In the genomic region with DNA sequence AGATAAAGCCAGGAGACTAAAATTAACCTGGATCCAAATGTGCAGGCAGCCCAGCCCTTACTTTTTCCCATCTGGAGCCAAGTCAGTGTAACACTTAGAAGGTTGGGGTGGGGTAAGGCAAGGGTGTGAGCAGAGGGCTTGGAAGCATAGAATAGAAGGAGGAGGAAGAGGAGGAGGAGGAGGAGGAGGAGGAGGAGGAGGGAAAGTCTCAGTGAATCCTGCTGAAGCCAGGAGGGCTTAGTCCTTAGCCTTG, we compare ENCODE assay signal across 12 mouse cellular contexts. TPM values are rescaled to one million over a fixed set of nuclear protein-coding genes. Genes with fewer than 3 reads are reported as not detected.
DNase-seq lines count a peak whose midpoint lies in the region; ATAC-seq and TF ChIP-seq lines count a peak whose summit lies in the region.
"Had no signal": no experiment of that assay in that cellular context is flagged by ENCODE, and none has a peak within 500 bp of the region (broad histone marks: within the 10 kb centered on the region; RNA-seq: fewer than 3 reads in every experiment).

No protein-coding gene starts in this region.

- no peak for DNase-seq in heart, postnatal 25 days (ENCODE audit: low spot score)
- no peak for DNase-seq in midbrain, embryonic 11.5 days (ENCODE audit: low spot score, missing footprints)
- DNase-seq in left cerebral cortex, adult 2 months (ENCODE audit: extremely low spot score in 1 of 2, low spot score in 2 of 2): no peak
- no peak for DNase-seq in embryo, embryonic 11 days
- DNase-seq: right cerebral cortex, postnatal 4 days had no signal

- H3K4me3 ChIP-seq in heart, embryonic 11.5 days (ENCODE audit: low read depth, low read length): 0 out of 2 replicates have a peak overlapping the region, but pooled peaks have one; percentile 2
- H3K4me3 ChIP-seq in midbrain, embryonic 11.5 days (ENCODE audit: low read depth, low read length): no peak overlapping the region
- no peak overlapping the region for H3K4me3 ChIP-seq in midbrain, embryonic 16.5 days (ENCODE audit: low read depth, low read length)
- 0 out of 4 replicates have a peak overlapping the region, but pooled peaks of 1 of the 2 experiments have one; percentile 1 for H3K4me3 ChIP-seq in heart, embryonic 14.5 days (ENCODE audit: control insufficient read depth in 1 of 2, insufficient read depth in 1 of 2, low read depth in 1 of 2, low read length in 2 of 2)
- H3K4me3 ChIP-seq in liver, embryonic 15.5 days (replicated peaks): no peak overlapping the region
- H3K4me3 ChIP-seq in left cerebral cortex, adult 2 months: no peak overlapping the region
- H3K4me3 ChIP-seq: hindbrain, embryonic 15.5 days; limb, embryonic 15.5 days; megakaryocyte, embryonic 14.5 days had no signal

- peak overlapping the region; percentile 39 for H3K9ac ChIP-seq in heart, embryonic 11.5 days (ENCODE audit: low read depth, low read length)
- H3K9ac ChIP-seq in midbrain, embryonic 11.5 days (ENCODE audit: low read length): peak overlapping the region; percentile 47
- no peak overlapping the region for H3K9ac ChIP-seq in midbrain, embryonic 16.5 days (ENCODE audit: low read depth, low read length)
- H3K9ac ChIP-seq in heart, embryonic 14.5 days (ENCODE audit: low read length): peak overlapping the region; percentile 76
- no peak overlapping the region for H3K9ac ChIP-seq in liver, embryonic 15.5 days
- H3K9ac ChIP-seq: hindbrain, embryonic 15.5 days; limb, embryonic 15.5 days had no signal

- H3K9me3 ChIP-seq in heart, embryonic 11.5 days (replicated peaks; ENCODE audit: control insufficient read depth, low read length): no peaks in the 10 kb centered on the region
- no peaks in the 10 kb centered on the region for H3K9me3 ChIP-seq in midbrain, embryonic 11.5 days (ENCODE audit: control insufficient read depth, low read length)
- H3K9me3 ChIP-seq in midbrain, embryonic 16.5 days (replicated peaks; ENCODE audit: control insufficient read depth, low read length, poor library complexity, severe bottlenecking): no peaks in the 10 kb centered on the region
- H3K9me3 ChIP-seq in heart, embryonic 14.5 days (ENCODE audit: control insufficient read depth, low read length): no peaks in the 10 kb centered on the region
- no peaks in the 10 kb centered on the region for H3K9me3 ChIP-seq in liver, embryonic 15.5 days (replicated peaks)
- H3K9me3 ChIP-seq: hindbrain, embryonic 15.5 days; limb, embryonic 15.5 days; megakaryocyte, embryonic 14.5 days had no signal

- no peaks in the 10 kb centered on the region for H3K27me3 ChIP-seq in heart, embryonic 11.5 days (ENCODE audit: control insufficient read depth, insufficient read depth, low read length)
- no peaks in the 10 kb centered on the region; the same call in 1 of the 2 replicates for H3K27me3 ChIP-seq in midbrain, embryonic 11.5 days (ENCODE audit: control insufficient read depth, insufficient read depth, low read length)
- H3K27me3 ChIP-seq in midbrain, embryonic 16.5 days (ENCODE audit: control insufficient read depth, insufficient read depth, low read depth, low read length): peaks cover 9% of the 10 kb centered on the region; the same call in 1 of the 2 replicates
- H3K27me3 ChIP-seq in heart, embryonic 14.5 days (ENCODE audit: control insufficient read depth, insufficient read depth, low read length): no peaks in the 10 kb centered on the region
- H3K27me3 ChIP-seq in liver, embryonic 15.5 days: peaks cover 71% of the 10 kb centered on the region

- TF ChIP-seq CTCF in left cerebral cortex, adult 2 months (IDR thresholded peaks at IDR 0.05): no peak

- intact Hi-C loops in heart, postnatal 25 days (cut with DNase I): no loop called here
- intact Hi-C loops in left cerebral cortex, adult 2 months (cut with DNase I): no loop called here

- 0 out of 2 replicates have a peak overlapping the region, but pooled peaks have one; percentile 41 for H3K27ac ChIP-seq in heart, embryonic 11.5 days (ENCODE audit: low read depth, low read length)
- H3K27ac ChIP-seq in midbrain, embryonic 11.5 days (ENCODE audit: low read depth, low read length): no peak overlapping the region
- H3K27ac ChIP-seq in midbrain, embryonic 16.5 days (ENCODE audit: low read length): no peak overlapping the region
- peak overlapping the region; percentile 48 to 54; a peak in 3 of 4 replicates for H3K27ac ChIP-seq in heart, embryonic 14.5 days (replicated peaks in 1 of 2; ENCODE audit: control insufficient read depth in 1 of 2, insufficient read depth in 1 of 2, low read depth in 2 of 2, low read length in 2 of 2)
- H3K27ac ChIP-seq in liver, embryonic 15.5 days (replicated peaks): peak overlapping the region; percentile 6; the same call in 1 of the 2 replicates
- H3K27ac ChIP-seq in left cerebral cortex, adult 2 months: no peak overlapping the region; the same call in 1 of the 2 replicates
- H3K27ac ChIP-seq: hindbrain, embryonic 15.5 days; limb, embryonic 15.5 days had no signal

- peak overlapping the region; percentile 90 for H3K4me2 ChIP-seq in heart, embryonic 11.5 days
- no peak overlapping the region for H3K4me2 ChIP-seq in midbrain, embryonic 11.5 days
- no peak overlapping the region for H3K4me2 ChIP-seq in midbrain, embryonic 16.5 days (ENCODE audit: low read length)
- H3K4me2 ChIP-seq in heart, embryonic 14.5 days (ENCODE audit: low read length): peak overlapping the region; percentile 93
- H3K4me2 ChIP-seq in liver, embryonic 15.5 days: no peak overlapping the region
- H3K4me2 ChIP-seq: hindbrain, embryonic 15.5 days; limb, embryonic 15.5 days had no signal

- H3K4me1 ChIP-seq in heart, embryonic 11.5 days (ENCODE audit: control insufficient read depth, insufficient read depth, low read length): peaks cover 35% of the 10 kb centered on the region
- peaks cover 28% of the 10 kb centered on the region for H3K4me1 ChIP-seq in midbrain, embryonic 11.5 days (ENCODE audit: control insufficient read depth, insufficient read depth, low read length)
- H3K4me1 ChIP-seq in midbrain, embryonic 16.5 days (ENCODE audit: control insufficient read depth, insufficient read depth, low read length): peaks cover 17% of the 10 kb centered on the region
- H3K4me1 ChIP-seq in heart, embryonic 14.5 days (ENCODE audit: control insufficient read depth in 2 of 2, insufficient read depth in 2 of 2, low read length in 2 of 2): peaks cover 18 to 45% of the 10 kb centered on the region in 2 experiments
- peaks cover 27% of the 10 kb centered on the region for H3K4me1 ChIP-seq in liver, embryonic 15.5 days (replicated peaks)

- no peaks in the 10 kb centered on the region for H3K36me3 ChIP-seq in heart, embryonic 11.5 days (ENCODE audit: control insufficient read depth, insufficient read depth, low read length)
- H3K36me3 ChIP-seq in midbrain, embryonic 11.5 days (ENCODE audit: control insufficient read depth, insufficient read depth, low read length): no peaks in the 10 kb centered on the region
- no peaks in the 10 kb centered on the region; the same call in 1 of the 2 replicates for H3K36me3 ChIP-seq in midbrain, embryonic 16.5 days (ENCODE audit: control insufficient read depth, insufficient read depth, low read length)
- H3K36me3 ChIP-seq in heart, embryonic 14.5 days (ENCODE audit: control insufficient read depth, insufficient read depth, low read length): peaks cover 16% of the 10 kb centered on the region
- 0 out of 2 replicates have a peak, but pooled peaks cover 5% of the 10 kb centered on the region for H3K36me3 ChIP-seq in liver, embryonic 15.5 days (replicated peaks)

- no peak for ATAC-seq in heart, embryonic 11.5 days (replicated peaks; ENCODE audit: insufficient number of reproducible peaks, low FRiP score, low TSS enrichment)
- no peak for ATAC-seq in midbrain, embryonic 11.5 days (ENCODE audit: low FRiP score)
- no peak for ATAC-seq in midbrain, embryonic 16.5 days
- no peak for ATAC-seq in heart, embryonic 14.5 days (ENCODE audit: insufficient number of reproducible peaks, insufficient read depth, low FRiP score, low read depth)
- no peak for ATAC-seq in liver, embryonic 15.5 days (ENCODE audit: insufficient read depth)

RNA-seq across cellular contexts. Expression of a gene that starts 2.2 kb away (rescaled TPM):
- polyA plus RNA-seq in heart, embryonic 11.5 days (2014; fragmentation: Nextera tagmentation; extraction: Ambion mirVana): 39.0 and 39.1 TPM in 2 replicates
- 100 to 1,000 TPM; 171 to 175 TPM for total RNA-seq in heart, postnatal 25 days (2021)
- 32.1 and 33.4 TPM in 2 replicates for polyA plus RNA-seq in midbrain, embryonic 11.5 days (2014; fragmentation: Nextera tagmentation; extraction: Ambion mirVana)
- 7.6 and 9.2 TPM in 2 replicates for polyA plus RNA-seq in midbrain, embryonic 16.5 days (2015; fragmentation: Nextera tagmentation; extraction: Ambion mirVana)
- polyA plus RNA-seq in heart, embryonic 14.5 days (2014; fragmentation: Nextera tagmentation; extraction: Ambion mirVana): 45.5 and 49.7 TPM in 2 replicates
- 11.8 and 15.6 TPM in 2 replicates for polyA plus RNA-seq in liver, embryonic 15.5 days (2015; fragmentation: Nextera tagmentation; extraction: Ambion mirVana)
- total RNA-seq in left cerebral cortex, adult 2 months (2021): 1 to 10 TPM; 6.8 to 8.2 TPM

RNA-seq across cellular contexts. Expression of a gene that starts 8.5 kb away (rescaled TPM):
- polyA plus RNA-seq in heart, embryonic 11.5 days (2014; fragmentation: Nextera tagmentation; extraction: Ambion mirVana): 25.9 and 42.4 TPM in 2 replicates
- total RNA-seq in heart, postnatal 25 days (2021): 100 to 1,000 TPM; 110 to 120 TPM
- 32.5 and 34.3 TPM in 2 replicates for polyA plus RNA-seq in midbrain, embryonic 11.5 days (2014; fragmentation: Nextera tagmentation; extraction: Ambion mirVana)
- polyA plus RNA-seq in midbrain, embryonic 16.5 days (2015; fragmentation: Nextera tagmentation; extraction: Ambion mirVana): 27.1 and 35.1 TPM in 2 replicates
- 38.4 and 48.0 TPM in 2 replicates for polyA plus RNA-seq in heart, embryonic 14.5 days (2014; fragmentation: Nextera tagmentation; extraction: Ambion mirVana)
- polyA plus RNA-seq in liver, embryonic 15.5 days (2015; fragmentation: Nextera tagmentation; extraction: Ambion mirVana): 11.8 and 13.3 TPM in 2 replicates
- total RNA-seq in left cerebral cortex, adult 2 months (2021): 10 to 100 TPM; 68.2 to 72.9 TPM

RNA-seq across cellular contexts. Expression of a gene that starts 10.5 kb away (rescaled TPM):
- polyA plus RNA-seq in heart, embryonic 11.5 days (2014; fragmentation: Nextera tagmentation; extraction: Ambion mirVana): 29.3 and 29.5 TPM in 2 replicates
- total RNA-seq in heart, postnatal 25 days (2021): 10 to 100 TPM in 1 of 2 experiments, 1 to 10 TPM in 1; 7.2 to 13.9 TPM
- polyA plus RNA-seq in midbrain, embryonic 11.5 days (2014; fragmentation: Nextera tagmentation; extraction: Ambion mirVana): 8.5 and 8.9 TPM in 2 replicates
- polyA plus RNA-seq in midbrain, embryonic 16.5 days (2015; fragmentation: Nextera tagmentation; extraction: Ambion mirVana): 18.2 and 18.5 TPM in 2 replicates
- 45.1 and 51.7 TPM in 2 replicates for polyA plus RNA-seq in heart, embryonic 14.5 days (2014; fragmentation: Nextera tagmentation; extraction: Ambion mirVana)
- polyA plus RNA-seq in liver, embryonic 15.5 days (2015; fragmentation: Nextera tagmentation; extraction: Ambion mirVana): 6.6 and 7.0 TPM in 2 replicates
- total RNA-seq in left cerebral cortex, adult 2 months (2021): 1 to 10 TPM; 3.3 to 5.4 TPM

RNA-seq across cellular contexts. Expression of a gene that starts 20.2 kb away (rescaled TPM):
- 5.9 and 7.1 TPM in 2 replicates for polyA plus RNA-seq in heart, embryonic 11.5 days (2014; fragmentation: Nextera tagmentation; extraction: Ambion mirVana)
- 10 to 100 TPM in 1 of 2 experiments, 1 to 10 TPM in 1; 2.1 to 12.9 TPM for total RNA-seq in heart, postnatal 25 days (2021)
- polyA plus RNA-seq in midbrain, embryonic 11.5 days (2014; fragmentation: Nextera tagmentation; extraction: Ambion mirVana): 4.5 and 4.6 TPM in 2 replicates
- 4.8 and 5.2 TPM in 2 replicates for polyA plus RNA-seq in midbrain, embryonic 16.5 days (2015; fragmentation: Nextera tagmentation; extraction: Ambion mirVana)
- polyA plus RNA-seq in heart, embryonic 14.5 days (2014; fragmentation: Nextera tagmentation; extraction: Ambion mirVana): 3.1 and 3.9 TPM in 2 replicates
- polyA plus RNA-seq in liver, embryonic 15.5 days (2015; fragmentation: Nextera tagmentation; extraction: Ambion mirVana): 1.2 and 1.4 TPM in 2 replicates
- 10 to 100 TPM; 15.9 to 23.8 TPM for total RNA-seq in left cerebral cortex, adult 2 months (2021)

RNA-seq across cellular contexts. Expression of a gene that starts 26.7 kb away (rescaled TPM):
- polyA plus RNA-seq in heart, embryonic 11.5 days (2014; fragmentation: Nextera tagmentation; extraction: Ambion mirVana): 71.0 and 88.5 TPM in 2 replicates
- 10 to 100 TPM; 74.2 to 92.2 TPM for total RNA-seq in heart, postnatal 25 days (2021)
- polyA plus RNA-seq in midbrain, embryonic 11.5 days (2014; fragmentation: Nextera tagmentation; extraction: Ambion mirVana): 149 and 151 TPM in 2 replicates
- polyA plus RNA-seq in midbrain, embryonic 16.5 days (2015; fragmentation: Nextera tagmentation; extraction: Ambion mirVana): 110 and 131 TPM in 2 replicates
- polyA plus RNA-seq in heart, embryonic 14.5 days (2014; fragmentation: Nextera tagmentation; extraction: Ambion mirVana): 58.3 and 65.3 TPM in 2 replicates
- 117 and 129 TPM in 2 replicates for polyA plus RNA-seq in liver, embryonic 15.5 days (2015; fragmentation: Nextera tagmentation; extraction: Ambion mirVana)
- 10 to 100 TPM; 82.7 to 98.9 TPM for total RNA-seq in left cerebral cortex, adult 2 months (2021)

Comparison
In these comparisons a context has a peak if more than half of its experiments do, and no peak if none do; other contexts are left out.
1. H3K9ac ChIP-seq: peak in heart, embryonic 11.5 days (single experiment), midbrain, embryonic 11.5 days (single experiment) and heart, embryonic 14.5 days (single experiment); none in midbrain, embryonic 16.5 days (single experiment) and liver, embryonic 15.5 days (single experiment).
2. H3K27ac ChIP-seq: peak in heart, embryonic 11.5 days (single experiment), heart, embryonic 14.5 days (2 of 2) and liver, embryonic 15.5 days (single experiment); none in midbrain, embryonic 11.5 days (single experiment), midbrain, embryonic 16.5 days (single experiment) and left cerebral cortex, adult 2 months (single experiment).
3. H3K4me2 ChIP-seq: peak in heart, embryonic 11.5 days (single experiment) and heart, embryonic 14.5 days (single experiment); none in midbrain, embryonic 11.5 days (single experiment), midbrain, embryonic 16.5 days (single experiment) and liver, embryonic 15.5 days (single experiment).